Mouse (Mus musculus) testis, adult 2 months (tissue): ENCODE data around the gene Caskin2.

Source experiments
- CTCF ChIP-seq: fragments of 200-500 bp; IDR thresholded peaks from 2 replicates; pipeline ENCODE4 v1.5.1; 2012; ENCODE audit warnings: low read depth, mild to moderate bottlenecking, inconsistent platforms, low read length, moderate library complexity; ENCODE audit not compliant: control insufficient read depth, insufficient read depth, insufficient replicate concordance
- POLR2A ChIP-seq: fragments of 200-500 bp; IDR thresholded peaks from 2 replicates; pipeline ENCODE4 v1.6.1; 2012; ENCODE audit warnings: low read depth, mild to moderate bottlenecking, inconsistent platforms, low read length, moderate library complexity; ENCODE audit not compliant: control insufficient read depth

GRCm38 (mm10) chr11:115858354-115858753 is 44.9 kb upstream of the Caskin2 start, which contains the start of gene Myo15b:
- TF ChIP-seq CTCF = no peak
- no peak for TF ChIP-seq POLR2A
